Mouse (Mus musculus) midbrain, embryonic 11.5 days (tissue): ENCODE data around the gene Dpysl4. TPM values are rescaled to one million over a fixed set of nuclear protein-coding genes. Genes with fewer than 3 reads are reported as not detected.

Source experiments
- ATAC-seq: fragments of 200-750 bp; cut with Nextera tagmentation; 2 replicates; pipeline ENCODE4 v1.8.0; 2017; ENCODE audit warnings: moderate TSS enrichment, moderate library complexity; ENCODE audit not compliant: low FRiP score
- DNase-seq: peaks from one replicate; pipeline ENCODE4 v3.0.0; 2015; ENCODE audit warnings: low spot score; ENCODE audit errors: missing footprints
- H3K27ac ChIP-seq: fragments of 300-500 bp; sonication (generic); 2 replicates; pipeline ENCODE4 v1.5.1; 2014; ENCODE audit warnings: low read depth, low read length
- H3K27me3 ChIP-seq: fragments of 300-500 bp; sonication (generic); 2 replicates; pipeline ENCODE4 v1.6.1; 2014; ENCODE audit warnings: mild to moderate bottlenecking, low read length, moderate library complexity, mixed read lengths; ENCODE audit not compliant: control insufficient read depth, insufficient read depth
- H3K36me3 ChIP-seq: fragments of 300-500 bp; sonication (generic); 2 replicates; pipeline ENCODE4 v1.6.1; 2014; ENCODE audit warnings: mild to moderate bottlenecking, low read length, moderate library complexity, mixed read lengths; ENCODE audit not compliant: control insufficient read depth, insufficient read depth
- H3K4me1 ChIP-seq: fragments of 300-500 bp; sonication (generic); 2 replicates; pipeline ENCODE4 v1.6.1; 2014; ENCODE audit warnings: low read length; ENCODE audit not compliant: control insufficient read depth, insufficient read depth
- H3K4me2 ChIP-seq: fragments of 300-500 bp; sonication (generic); 2 replicates; pipeline ENCODE4 v1.6.1; 2014; ENCODE audit warnings: mild to moderate bottlenecking, moderate library complexity
- H3K4me3 ChIP-seq: fragments of 300-500 bp; sonication (generic); 2 replicates; pipeline ENCODE4 v1.5.1; 2014; ENCODE audit warnings: low read depth, low read length
- H3K9ac ChIP-seq: fragments of 300-500 bp; sonication (generic); 2 replicates; pipeline ENCODE4 v1.6.1; 2014; ENCODE audit warnings: low read length
- H3K9me3 ChIP-seq: fragments of 300-500 bp; sonication (generic); 2 replicates; pipeline ENCODE4 v1.6.1; 2016; ENCODE audit warnings: low read length; ENCODE audit not compliant: control insufficient read depth
- WGBS: fragments of 180-500 bp; shearing (Covaris S2); extraction: QIAGEN DNeasy Blood & Tissue Kit; methylation state at CpG from one replicate; pipeline ENCODE4 v1.1.7; 2014; 5-methylcytosine and 5-hydroxymethylcytosine counted together
- polyA plus RNA-seq: library from polyadenylated mRNA; unstranded; fragments of >200 nt; fragmentation: Nextera tagmentation; extraction: Ambion mirVana; gene quantifications from 2 replicates; pipeline ENCODE4 v1.2.1, GENCODE M21; 2014

Gene Dpysl4
- 167 and 179 TPM in 2 replicates for polyA plus RNA-seq

GRCm38 (mm10) chr7:139085629-139086194, at the start of gene Dpysl4:
Gene Dpysl4 (plus strand): TSS chr7:139086001.
- Histone ChIP-seq H3K4me1 (peaks cover 11% of the 10 kb centered on the region), H3K27me3 (no peaks in the 10 kb centered on the region; the same call in 1 of the 2 replicates), H3K27ac (peak within 1 kb of the TSS; percentile 62), H3K36me3 (no peaks in the 10 kb centered on the region; the same call in 1 of the 2 replicates), H3K9me3 (no peaks in the 10 kb centered on the region), H3K4me3 (peak within 1 kb of the TSS; percentile 85), H3K9ac (peak within 1 kb of the TSS; percentile 97), H3K4me2 (peak within 1 kb of the TSS; percentile 52)
- ATAC-seq (peak; percentile 89), DNase-seq (peak; percentile 98)
- 6% methylated on average over 32 of the region's 32 CpGs for WGBS

- 52% methylated on average over 4 of the region's 4 CpGs for WGBS
Observed at GRCm38 (mm10) chr7:139063406-139063805, 22.4 kb upstream of the Dpysl4 start.

GRCm38 (mm10) chr7:139068182-139068623, 17.6 kb upstream of the Dpysl4 start:
- H3K4me1 ChIP-seq: no peaks in the 10 kb centered on the region
- no peaks in the 10 kb centered on the region for H3K36me3 ChIP-seq
- no peaks in the 10 kb centered on the region for H3K27me3 ChIP-seq
- H3K4me2 ChIP-seq: no peak overlapping the region
- peak; percentile 99 for DNase-seq
- WGBS: 0% methylated on average over 2 of the region's 2 CpGs
- H3K27ac ChIP-seq: no peak overlapping the region
- H3K9ac ChIP-seq: no peak overlapping the region
- ATAC-seq: peak; percentile 88
- H3K4me3 ChIP-seq: no peak overlapping the region
- H3K9me3 ChIP-seq: no peaks in the 10 kb centered on the region

More at GRCm38 (mm10) chr7:139063406-139063805, 22.4 kb upstream of the Dpysl4 start:
- Histone ChIP-seq H3K4me2 (no peak overlapping the region), H3K4me1 (no peaks in the 10 kb centered on the region), H3K27me3 (no peaks in the 10 kb centered on the region), H3K9me3 (no peaks in the 10 kb centered on the region), H3K9ac (no peak overlapping the region), H3K27ac (no peak overlapping the region), H3K36me3 (no peaks in the 10 kb centered on the region), H3K4me3 (no peak overlapping the region)
- no peak for DNase-seq
- no peak for ATAC-seq

GRCm38 (mm10) chr7:139074189-139074588, 11.6 kb upstream of the Dpysl4 start:
- H3K9ac ChIP-seq: no peak overlapping the region; the same call in 1 of the 2 replicates
- peaks cover 21% of the 10 kb centered on the region for H3K4me1 ChIP-seq
- no peaks in the 10 kb centered on the region for H3K27me3 ChIP-seq
- 48% methylated on average over 6 of the region's 6 CpGs for WGBS
- no peak overlapping the region for H3K4me2 ChIP-seq
- peak overlapping the region; percentile 15 for H3K27ac ChIP-seq
- H3K36me3 ChIP-seq: no peaks in the 10 kb centered on the region
- H3K4me3 ChIP-seq: no peak overlapping the region
- ATAC-seq (peak; percentile 45; the same call in 1 of the 2 replicates), DNase-seq (no peak)
- H3K9me3 ChIP-seq: no peaks in the 10 kb centered on the region

- no peak overlapping the region for H3K4me2 ChIP-seq
- H3K27ac ChIP-seq: peak overlapping the region; percentile 44
- H3K4me3 ChIP-seq: no peak overlapping the region
- WGBS: 35% methylated on average over 14 of the region's 14 CpGs
- H3K9ac ChIP-seq: 0 out of 2 replicates have a peak overlapping the region, but pooled peaks have one; percentile 9
- no peaks in the 10 kb centered on the region for H3K36me3 ChIP-seq
- ATAC-seq (peak; percentile 76), DNase-seq (no peak)
- no peaks in the 10 kb centered on the region for H3K27me3 ChIP-seq
- H3K4me1 ChIP-seq: peaks cover 21% of the 10 kb centered on the region
- H3K9me3 ChIP-seq: no peaks in the 10 kb centered on the region
Observed at GRCm38 (mm10) chr7:139075054-139075794, 10.6 kb upstream of the Dpysl4 start.

- ATAC-seq (no peak), DNase-seq (no peak)
- Histone ChIP-seq H3K9me3 (no peaks in the 10 kb centered on the region), H3K27ac (peak overlapping the region; percentile 45), H3K36me3 (no peaks in the 10 kb centered on the region), H3K4me1 (peaks cover 21% of the 10 kb centered on the region), H3K4me2 (no peak overlapping the region), H3K27me3 (no peaks in the 10 kb centered on the region), H3K4me3 (no peak overlapping the region), H3K9ac (no peak overlapping the region)
- 18% methylated on average over 7 of the region's 7 CpGs for WGBS
Observed at GRCm38 (mm10) chr7:139077283-139077682, 8.5 kb upstream of the Dpysl4 start.

GRCm38 (mm10) chr7:139078181-139078580, 7.6 kb upstream of the Dpysl4 start:
- DNase-seq (no peak), ATAC-seq (no peak)
- Histone ChIP-seq H3K27me3 (no peaks in the 10 kb centered on the region), H3K27ac (peak overlapping the region; percentile 37; the same call in 1 of the 2 replicates), H3K9me3 (no peaks in the 10 kb centered on the region), H3K4me2 (no peak overlapping the region), H3K4me3 (no peak overlapping the region), H3K36me3 (no peaks in the 10 kb centered on the region), H3K4me1 (peaks cover 21% of the 10 kb centered on the region), H3K9ac (peak overlapping the region; percentile 9; the same call in 1 of the 2 replicates)
- WGBS: 80% methylated on average over 6 of the region's 6 CpGs

GRCm38 (mm10) chr7:139079141-139079540, 6.7 kb upstream of the Dpysl4 start:
- H3K9ac ChIP-seq: no peak overlapping the region
- ATAC-seq (no peak), DNase-seq (no peak)
- no peaks in the 10 kb centered on the region for H3K36me3 ChIP-seq
- peaks cover 21% of the 10 kb centered on the region for H3K4me1 ChIP-seq
- 80% methylated on average over 7 of the region's 7 CpGs for WGBS
- no peak overlapping the region for H3K27ac ChIP-seq
- no peaks in the 10 kb centered on the region for H3K9me3 ChIP-seq
- H3K4me2 ChIP-seq: no peak overlapping the region
- no peak overlapping the region for H3K4me3 ChIP-seq
- H3K27me3 ChIP-seq: no peaks in the 10 kb centered on the region

GRCm38 (mm10) chr7:139080714-139081113, 5.1 kb upstream of the Dpysl4 start:
- peak; percentile 91 for DNase-seq

More at GRCm38 (mm10) chr7:139080714-139081113, 5.1 kb upstream of the Dpysl4 start:
- WGBS: 71% methylated on average over 4 of the region's 4 CpGs
- no peak overlapping the region for H3K9ac ChIP-seq
- H3K4me1 ChIP-seq: peaks cover 9% of the 10 kb centered on the region
- no peak overlapping the region for H3K4me3 ChIP-seq
- no peak overlapping the region for H3K27ac ChIP-seq
- no peak overlapping the region for H3K4me2 ChIP-seq
- no peaks in the 10 kb centered on the region for H3K9me3 ChIP-seq
- ATAC-seq: no peak
- no peaks in the 10 kb centered on the region; the same call in 1 of the 2 replicates for H3K27me3 ChIP-seq
- H3K36me3 ChIP-seq: no peaks in the 10 kb centered on the region
